Mouse (Mus musculus): Measurements from ENCODE around the gene Pard3b.

GRCm38 (mm10) chr1:62282835-62283234, 644.2 kb downstream of the Pard3b start:
- TF ChIP-seq CTCF (IDR thresholded peaks at IDR 0.05; ENCODE audit: low read depth, low read length) = no peak
- TF ChIP-seq POLR2A (IDR thresholded peaks at IDR 0.05; ENCODE audit: extremely low read depth, insufficient read depth, low read length) = no peak

Measured in liver, adult 2 months (tissue).